Mouse (Mus musculus) neural tube, embryonic 15.5 days (tissue): Measurements from ENCODE around the gene Olfr1463. TPM values are rescaled to one million over a fixed set of nuclear protein-coding genes. Genes with fewer than 3 reads are reported as not detected.

ENCODE experiments used
- ATAC-seq: fragments of 200-750 bp; cut with Nextera tagmentation; 2 replicates; pipeline ENCODE4 v1.8.0; 2017; ENCODE audit warnings: mild to moderate bottlenecking, moderate TSS enrichment, moderate library complexity; ENCODE audit not compliant: low FRiP score
- H3K27ac ChIP-seq: fragments of 300-500 bp; sonication (generic); replicated peaks from 2 replicates; pipeline ENCODE4 v1.5.1; 2015; ENCODE audit warnings: mild to moderate bottlenecking, inconsistent platforms
- H3K27me3 ChIP-seq: fragments of 300-500 bp; sonication (generic); replicated peaks from 2 replicates; pipeline ENCODE4 v1.6.1; 2015; ENCODE audit warnings: inconsistent platforms
- H3K36me3 ChIP-seq: fragments of 300-500 bp; sonication (generic); 2 replicates; pipeline ENCODE4 v1.6.1; 2015; ENCODE audit warnings: inconsistent platforms
- H3K4me1 ChIP-seq: fragments of 300-500 bp; sonication (generic); 2 replicates; pipeline ENCODE4 v1.6.1; 2015; ENCODE audit warnings: inconsistent platforms
- H3K4me2 ChIP-seq: fragments of 300-500 bp; sonication (generic); 2 replicates; pipeline ENCODE4 v1.6.1; 2015; ENCODE audit warnings: inconsistent platforms, mild to moderate bottlenecking, moderate library complexity
- H3K4me3 ChIP-seq: fragments of 300-500 bp; sonication (generic); replicated peaks from 2 replicates; pipeline ENCODE4 v1.5.1; 2015; ENCODE audit warnings: mild to moderate bottlenecking, inconsistent platforms
- H3K9ac ChIP-seq: fragments of 300-500 bp; sonication (generic); replicated peaks from 2 replicates; pipeline ENCODE4 v1.6.1; 2015; ENCODE audit warnings: mild to moderate bottlenecking, inconsistent platforms
- H3K9me3 ChIP-seq: fragments of 300-500 bp; sonication (generic); replicated peaks from 2 replicates; pipeline ENCODE4 v1.6.1; 2016; ENCODE audit warnings: inconsistent platforms
- WGBS: fragments of 180-500 bp; shearing (Covaris S2); methylation state at CpG from one replicate; pipeline ENCODE4 v1.1.7; 2015; ENCODE audit warnings: mixed read lengths; 5-methylcytosine and 5-hydroxymethylcytosine counted together
- polyA plus RNA-seq: library from polyadenylated mRNA; unstranded; fragments of >200 nt; fragmentation: Nextera tagmentation; extraction: Ambion mirVana; gene quantifications from 2 replicates; pipeline ENCODE4 v1.2.1, GENCODE M21; 2015

Olfr1463 gene
- polyA plus RNA-seq = not detected in 2 replicates

GRCm38 (mm10) chr19:13231028-13231427, at the start of gene Olfr1463:
Olfr1463 (plus strand) TSS chr19:13231328.
- Histone ChIP-seq H3K9me3 (peaks cover 25% of the 10 kb centered on the region), H3K4me1 (no peaks in the 10 kb centered on the region), H3K4me2 (no peak within 1 kb of the TSS), H3K36me3 (no peaks in the 10 kb centered on the region), H3K4me3 (no peak within 1 kb of the TSS), H3K27ac (no peak within 1 kb of the TSS), H3K27me3 (no peaks in the 10 kb centered on the region), H3K9ac (no peak within 1 kb of the TSS)
- ATAC-seq = no peak

DNA sequence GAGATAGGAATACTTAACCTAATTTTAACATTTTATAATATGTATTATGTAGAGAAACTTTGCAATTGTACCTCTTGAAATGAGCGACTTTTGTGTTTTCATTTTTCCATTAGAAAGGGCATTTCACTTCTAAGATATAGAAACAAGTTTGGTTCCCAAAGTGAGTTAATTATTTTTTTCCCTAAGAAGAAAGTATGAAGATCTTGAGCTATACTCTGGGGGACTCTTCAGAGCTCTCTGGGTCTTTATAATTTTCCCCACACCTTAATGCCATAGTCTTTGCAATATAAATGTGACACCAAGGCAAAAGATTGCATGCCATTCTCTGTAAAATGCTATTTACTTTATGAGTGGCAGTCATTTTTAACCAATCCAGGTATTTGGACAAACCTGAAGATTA, 45.7 kb upstream of the Olfr1463 start, which contains the start of gene Olfr1462:
TSS of gene Olfr1462 (plus strand) at position 301 of the 400 bp plus-strand sequence.
- no peak within 1 kb of the TSS for H3K4me2 ChIP-seq
- no peak within 1 kb of the TSS for H3K27ac ChIP-seq
- H3K4me3 ChIP-seq = no peak within 1 kb of the TSS
- no peaks in the 10 kb centered on the region for H3K4me1 ChIP-seq
- H3K9me3 ChIP-seq = no peaks in the 10 kb centered on the region
- whole genome bisulfite sequencing = 93% methylated on average over 1 of the region's 1 CpGs
- no peaks in the 10 kb centered on the region for H3K36me3 ChIP-seq
- H3K27me3 ChIP-seq = no peaks in the 10 kb centered on the region
- no peak within 1 kb of the TSS for H3K9ac ChIP-seq
- ATAC-seq = no peak

- 92% methylated on average over 11 of the region's 11 CpGs for WGBS
- ATAC-seq = no peak
- no peaks in the 10 kb centered on the region for H3K27me3 ChIP-seq
- H3K4me3 ChIP-seq = no peak overlapping the region
- no peak overlapping the region for H3K4me2 ChIP-seq
- H3K36me3 ChIP-seq = no peaks in the 10 kb centered on the region
- H3K27ac ChIP-seq = no peak overlapping the region
- H3K4me1 ChIP-seq = no peaks in the 10 kb centered on the region
- H3K9me3 ChIP-seq = 0 out of 2 replicates have a peak, but pooled peaks cover 7% of the 10 kb centered on the region
- no peak overlapping the region for H3K9ac ChIP-seq
Observed at GRCm38 (mm10) chr19:13221666-13222065, 9.5 kb upstream of the Olfr1463 start.

Other genes with a start within 250 kb of the Olfr1463 start
- gene Olfr1451, start 236.3 kb upstream of the Olfr1463 start, polyA plus RNA-seq = not detected in 2 replicates
- gene Olfr1453, start 203.0 kb upstream of the Olfr1463 start, polyA plus RNA-seq = not detected in 2 replicates
- gene Olfr1454, start 170.7 kb upstream of the Olfr1463 start, polyA plus RNA-seq = not detected in 2 replicates
- gene Olfr1457, start 133.4 kb upstream of the Olfr1463 start, polyA plus RNA-seq = not detected in 2 replicates
- gene Olfr1458, start 124.6 kb upstream of the Olfr1463 start, polyA plus RNA-seq = not detected in 2 replicates
- 0.03 TPM in 1 of 2 replicates, not detected in the other for gene Olfr1459, start 81.8 kb upstream of the Olfr1463 start, polyA plus RNA-seq
- not detected in 2 replicates for gene Olfr1461, start 68.3 kb upstream of the Olfr1463 start, polyA plus RNA-seq
- not detected in 2 replicates for gene Olfr1462, start 45.6 kb upstream of the Olfr1463 start, polyA plus RNA-seq
- gene Olfr1465, start 84.2 kb downstream of the Olfr1463 start, polyA plus RNA-seq = not detected in 2 replicates
- not detected in 2 replicates for gene Olfr1466, start 107.5 kb downstream of the Olfr1463 start, polyA plus RNA-seq
- gene Olfr1467, start 130.9 kb downstream of the Olfr1463 start, polyA plus RNA-seq = not detected in 2 replicates
- not detected in 2 replicates for gene Olfr1469, start 176.5 kb downstream of the Olfr1463 start, polyA plus RNA-seq
- gene Olfr1471, start 212.1 kb downstream of the Olfr1463 start, polyA plus RNA-seq = not detected in 2 replicates
- not detected in 2 replicates for gene Olfr1472, start 224.8 kb downstream of the Olfr1463 start, polyA plus RNA-seq
- not detected in 2 replicates for gene Olfr1474, start 238.2 kb downstream of the Olfr1463 start, polyA plus RNA-seq
- gene Olfr1475, start 248.9 kb downstream of the Olfr1463 start, polyA plus RNA-seq = not detected in 2 replicates